Mouse (Mus musculus) ovary, adult 10 weeks (tissue): ENCODE data around the gene Rrp9. TPM values are rescaled to one million over a fixed set of nuclear protein-coding genes. Genes with fewer than 3 reads are reported as not detected.

ENCODE experiments used
- polyA plus RNA-seq: library from polyadenylated mRNA; stranded (reverse); fragments of 350-450 nt; fragmentation: Illumina TruSeq; extraction: RNeasy Lipid Tissue Mini Kit (QIAGEN cat#74804); gene quantifications from one replicate; pipeline ENCODE4 v1.2.3, GENCODE M21; 2014

Rrp9 gene
- not detected for polyA plus RNA-seq

GRCm38 (mm10) chr9:106475663-106476001 lies at the start of gene Rrp9:
Rrp9 (plus strand) TSS chr9:106475963.

DNA sequence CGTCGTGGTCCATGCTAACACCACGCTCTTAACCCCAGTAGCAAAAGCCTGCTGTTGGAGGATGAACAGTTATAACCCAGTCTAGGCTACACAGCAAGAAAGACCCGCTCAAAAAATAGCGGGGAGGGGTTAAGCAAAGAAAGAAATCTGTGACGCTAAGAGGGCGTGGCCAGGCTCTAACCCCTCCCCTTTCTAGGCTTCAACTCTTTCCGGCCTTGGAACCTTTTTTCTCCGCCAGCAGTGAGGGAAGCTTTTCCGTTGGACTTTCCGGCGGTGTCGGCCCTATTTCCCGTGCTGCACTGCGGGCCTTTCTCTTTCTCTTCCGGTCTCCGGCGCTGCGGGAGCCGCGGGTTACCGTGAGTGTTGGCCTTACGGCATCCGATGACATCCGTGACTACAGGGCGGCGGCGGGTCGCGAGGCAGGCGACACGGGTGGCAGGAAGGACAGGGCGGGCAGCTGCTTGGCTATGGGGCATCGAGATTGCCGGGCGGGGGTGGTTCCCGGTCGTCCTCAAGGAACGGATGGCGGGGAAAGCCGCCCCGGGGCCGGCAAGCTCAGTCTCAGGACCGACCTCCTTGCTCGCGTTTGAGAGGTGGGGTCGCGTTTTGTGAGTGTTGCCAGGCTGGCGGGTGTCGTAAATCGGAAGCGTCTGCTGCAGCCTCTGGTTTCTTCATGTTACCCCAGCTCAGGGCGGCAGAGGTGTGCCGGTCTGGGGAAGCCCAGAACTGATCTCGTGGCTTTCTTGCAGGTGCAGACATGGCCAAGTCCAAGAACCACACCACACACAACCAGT lies 46.3 kb upstream of the Rrp9 start, which contains the start of gene Rpl29:
TSS of gene Rpl29 (plus strand) at position 234 of the 794 bp plus-strand sequence.

DNA sequence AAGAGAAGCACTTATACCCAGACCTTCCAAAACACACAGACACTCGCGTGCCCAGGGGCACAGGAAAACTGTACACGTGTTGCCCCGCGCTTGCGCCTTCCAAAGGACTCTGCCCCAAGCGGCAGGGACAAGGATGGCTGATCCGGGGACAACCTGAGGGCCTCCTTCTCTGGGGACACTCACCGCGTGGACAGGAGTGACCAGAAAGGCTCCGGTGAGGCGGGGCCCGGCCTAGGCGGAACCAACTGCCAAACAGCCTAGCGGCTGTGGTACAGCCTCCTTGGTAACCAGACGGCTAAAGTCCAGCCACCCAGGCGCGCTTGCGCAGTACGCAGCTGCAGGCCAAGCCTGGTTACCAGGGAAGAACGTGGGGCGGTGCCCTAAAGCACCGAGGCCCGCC lies 28.4 kb upstream of the Rrp9 start, which contains the start of the genes Abhd14b and Abhd14a:
TSS of gene Abhd14b (plus strand) at position 112 of the 400 bp plus-strand sequence.
TSS of gene Abhd14a (minus strand) at position 331 of the 400 bp plus-strand sequence.

DNA sequence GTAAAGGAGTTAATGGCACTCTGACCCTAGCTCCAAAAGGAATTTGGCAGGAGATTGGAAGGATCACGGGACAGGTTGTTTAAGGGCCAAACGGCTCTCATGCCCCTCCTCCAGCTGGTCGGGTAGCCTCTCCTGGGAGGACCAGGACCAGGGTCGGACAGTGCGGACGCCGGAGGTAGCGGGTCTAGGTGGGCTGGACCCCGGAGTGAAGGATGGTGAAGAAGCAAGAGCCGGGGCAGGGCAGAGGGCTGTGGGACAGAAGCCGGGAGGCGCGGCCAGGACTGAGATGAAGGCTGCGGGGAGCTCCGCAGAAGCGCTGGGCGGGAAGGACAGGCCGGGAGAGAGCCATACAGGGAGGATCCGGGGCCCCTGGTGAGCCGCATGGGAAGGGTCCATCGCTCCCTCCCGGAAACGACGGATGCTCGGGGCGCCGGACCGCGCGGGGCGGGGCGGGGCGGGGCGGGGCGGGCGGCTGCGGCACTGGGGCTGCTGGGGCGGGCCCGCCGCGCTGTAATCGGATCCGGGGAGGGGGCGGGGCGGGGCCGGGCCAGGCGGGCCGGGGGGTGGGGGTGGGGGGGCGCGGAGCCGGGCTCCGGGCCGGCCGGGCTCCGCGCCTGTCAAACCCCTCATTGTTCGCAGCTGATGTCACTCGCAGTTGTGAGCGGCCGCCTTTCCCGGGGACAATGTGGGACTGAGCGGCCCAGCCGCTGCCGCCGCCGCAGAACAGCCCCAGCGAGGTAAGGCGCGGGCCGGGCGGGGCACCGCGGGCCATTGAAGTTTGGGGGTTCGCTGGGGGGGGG lies 22.3 kb upstream of the Rrp9 start, which contains the start of gene Pcbp4:
TSS of gene Pcbp4 (plus strand) at position 21 of the 800 bp plus-strand sequence.

DNA sequence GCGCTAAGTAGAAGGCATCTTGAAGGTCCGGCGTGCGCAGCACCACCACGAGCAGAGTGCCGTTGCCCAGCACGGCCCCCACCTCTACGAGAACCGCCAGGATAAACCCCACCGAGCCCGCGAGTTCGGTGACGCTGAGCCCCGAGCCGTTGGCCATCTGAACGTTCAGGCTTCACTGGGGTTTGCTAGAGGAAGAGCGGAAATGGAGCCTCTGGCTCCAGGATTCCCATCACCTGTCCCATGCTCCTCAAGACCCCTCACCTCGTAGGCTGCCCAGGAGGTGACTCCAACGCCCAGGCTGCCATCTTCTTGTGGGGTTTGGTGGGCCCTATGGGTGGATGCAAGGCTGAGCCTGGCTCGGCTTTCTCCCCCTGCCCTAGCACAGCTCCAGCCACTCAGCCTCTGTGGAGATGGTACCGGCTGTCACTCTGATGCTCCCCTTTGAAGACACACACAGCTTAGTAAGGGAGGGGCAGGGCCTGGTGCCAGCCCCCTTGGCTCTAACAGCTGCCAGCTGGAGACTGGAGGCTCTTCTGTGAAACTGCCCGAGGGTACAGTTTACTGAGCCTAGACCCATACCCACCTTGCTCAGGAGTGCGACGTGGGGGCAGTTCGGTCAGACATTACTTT lies 10.1 kb upstream of the Rrp9 start, which contains the start of gene Gpr62:
TSS of gene Gpr62 (minus strand) at position 368 of the 630 bp plus-strand sequence.

GRCm38 (mm10) chr9:106476924-106477484 lies 1.2 kb downstream of the Rrp9 start, which contains the start of gene Parp3:
Parp3 (minus strand) TSS chr9:106476949.

DNA sequence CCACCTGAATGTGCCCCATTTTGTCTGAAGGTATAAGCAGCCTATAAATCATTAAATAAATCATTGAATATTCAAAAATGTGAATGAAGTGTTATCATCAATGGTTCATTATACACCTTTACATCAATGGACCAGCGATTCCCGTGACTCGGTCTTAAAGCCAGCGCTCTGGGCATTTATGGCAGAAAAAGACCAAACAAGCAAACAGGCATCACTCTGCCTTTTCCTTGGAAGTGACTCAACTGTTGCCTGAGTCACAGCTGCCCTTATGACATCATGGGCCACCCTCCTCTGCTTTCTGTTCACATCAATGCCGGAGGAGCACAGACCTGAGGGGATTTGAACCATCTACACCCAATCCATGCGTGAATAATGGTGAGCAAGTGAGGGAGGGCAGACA lies 23.9 kb downstream of the Rrp9 start, which contains the start of gene Iqcf1:
TSS of gene Iqcf1 (plus strand) at position 301 of the 400 bp plus-strand sequence.

GRCm38 (mm10) chr9:106514273-106514672 lies 38.5 kb downstream of the Rrp9 start, which contains the start of gene Iqcf5:
Iqcf5 (plus strand) TSS chr9:106514573.

Other genes starting within 250 kb of the Rrp9 start
- 30.9 TPM for gene Alas1, start 227.3 kb upstream of the Rrp9 start, polyA plus RNA-seq
- gene Poc1a, start 194.9 kb upstream of the Rrp9 start, polyA plus RNA-seq, result 2.0 TPM
- gene Dusp7, start 107.3 kb upstream of the Rrp9 start, polyA plus RNA-seq, result 23.3 TPM
- 40.9 TPM for gene Rpl29, start 46.5 kb upstream of the Rrp9 start, polyA plus RNA-seq
- gene Acy1, start 37.6 kb upstream of the Rrp9 start, polyA plus RNA-seq, result not detected
- gene Abhd14b, start 28.5 kb upstream of the Rrp9 start, polyA plus RNA-seq, result 7.1 TPM
- gene Abhd14a, start 28.3 kb upstream of the Rrp9 start, polyA plus RNA-seq, result 1.3 TPM
- not detected for gene Pcbp4, start 22.7 kb upstream of the Rrp9 start, polyA plus RNA-seq
- gene Gpr62, start 10.0 kb upstream of the Rrp9 start, polyA plus RNA-seq, result not detected
- gene Parp3, start 986 bp downstream of the Rrp9 start, polyA plus RNA-seq, result 4.7 TPM
- gene Iqcf1, start 24.0 kb downstream of the Rrp9 start, polyA plus RNA-seq, result not detected
- gene Iqcf5, start 38.6 kb downstream of the Rrp9 start, polyA plus RNA-seq, result not detected
- not detected for gene Iqcf3, start 85.7 kb downstream of the Rrp9 start, polyA plus RNA-seq
- not detected for gene Iqcf4, start 95.0 kb downstream of the Rrp9 start, polyA plus RNA-seq
- not detected for gene Iqcf6, start 150.6 kb downstream of the Rrp9 start, polyA plus RNA-seq
- gene Grm2, start 180.1 kb downstream of the Rrp9 start, polyA plus RNA-seq, result not detected
- gene Tex264, start 210.0 kb downstream of the Rrp9 start, polyA plus RNA-seq, result 3.9 TPM